16 mouse cellular contexts compared by ENCODE assay signal in the genomic region with DNA sequence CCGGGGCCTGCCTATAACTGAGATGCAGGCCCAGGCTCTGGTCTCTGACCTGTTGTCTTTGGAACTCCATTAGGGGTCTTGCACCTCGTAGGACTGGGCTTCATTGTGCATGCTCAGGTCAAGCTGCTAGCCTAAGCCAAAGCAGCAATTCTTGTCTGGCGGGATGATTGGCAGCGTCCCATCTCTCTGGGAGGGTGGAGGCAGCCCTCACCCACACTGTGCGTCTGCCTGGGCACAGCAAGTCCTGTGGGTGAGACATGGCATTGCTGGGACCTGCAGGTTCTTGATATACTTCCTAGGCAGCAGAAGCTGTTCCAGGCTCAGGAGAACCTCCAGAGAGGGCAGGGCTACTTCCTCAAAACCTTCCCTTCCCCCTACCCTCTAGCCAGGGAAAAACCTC. TPM values are rescaled to one million over a fixed set of nuclear protein-coding genes. Genes with fewer than 3 reads are reported as not detected.
"Had no signal": no experiment of that assay in that cellular context is flagged by ENCODE, and none has a peak within 500 bp of the region (broad histone marks: within the 10 kb centered on the region; RNA-seq: fewer than 3 reads in every experiment).

No protein-coding gene starts in this region.

- H3K9ac ChIP-seq: intestine, embryonic 15.5 days; liver, embryonic 12.5 days; lung, embryonic 14.5 days; neural tube, embryonic 15.5 days had no signal

- H3K4me3 ChIP-seq: intestine, embryonic 15.5 days; liver, embryonic 12.5 days; midbrain, embryonic 10.5 days; myocyte; neural tube, embryonic 15.5 days had no signal

- H3K27ac ChIP-seq: kidney, postnatal 0 days; liver, embryonic 12.5 days; neural tube, embryonic 15.5 days had no signal

- H3K9me3 ChIP-seq: intestine, embryonic 15.5 days; liver, embryonic 12.5 days; midbrain, embryonic 10.5 days; neural tube, embryonic 15.5 days had no signal

- H3K4me2 ChIP-seq: intestine, embryonic 15.5 days; liver, embryonic 12.5 days; lung, embryonic 14.5 days; neural tube, embryonic 15.5 days had no signal

- H3K27me3 ChIP-seq: intestine, embryonic 15.5 days had no signal

- DNase-seq: kidney, adult 8-10 months; kidney, postnatal 4 days; left cerebral cortex, postnatal 4 days; lung, embryonic 14.5 days; lung, postnatal 10 days; lung, postnatal 4 days; midbrain, embryonic 14.5 days; spleen, adult 18-20 months; thymus, postnatal 4 days had no signal

- H3K36me3 ChIP-seq: intestine, embryonic 15.5 days; liver, embryonic 12.5 days; midbrain, embryonic 10.5 days; neural tube, embryonic 15.5 days had no signal

- H3K4me1 ChIP-seq: liver, embryonic 12.5 days; neural tube, embryonic 15.5 days had no signal

- ATAC-seq: liver, embryonic 12.5 days had no signal

RNA-seq across cellular contexts. Expression of gene Aspg, which starts 10.5 kb away (rescaled TPM):
- total RNA-seq: megakaryocyte, adult 5-6 weeks had no signal
- polyA plus RNA-seq: midbrain, embryonic 14.5 days had no signal

RNA-seq across cellular contexts. Expression of gene Kif26a, which starts 29.0 kb away (rescaled TPM):
- total RNA-seq: megakaryocyte, adult 5-6 weeks had no signal
